Mouse (Mus musculus): ENCODE measurements around the gene Olfr1369-ps1.

- TF ChIP-seq CTCF (IDR thresholded peaks at IDR 0.05; ENCODE audit: control insufficient read depth, insufficient read depth, insufficient replicate concordance, low read depth, low read length) = no peak
- no peak for TF ChIP-seq POLR2A (IDR thresholded peaks at IDR 0.05; ENCODE audit: control insufficient read depth, low read depth, low read length)
Measured at GRCm38 (mm10) chr13:21155888-21156287, 44.6 kb downstream of the Olfr1369-ps1 start.

Measured in testis, adult 2 months (tissue).